Mouse (Mus musculus): ENCODE data around the gene Pla2g12a.

GRCm38 (mm10) chr3:129901271-129901809 is 22.9 kb downstream of the Pla2g12a start, which contains the start of gene Casp6:
- TF ChIP-seq EP300 (IDR thresholded peaks at IDR 0.05) (no peak), CTCF (IDR thresholded peaks at IDR 0.05) (no peak)

Data from lung, postnatal 0 days (tissue).